Mouse (Mus musculus) kidney, embryonic 14.5 days (tissue): Measurements from ENCODE around the gene Tekt5. TPM values are rescaled to one million over a fixed set of nuclear protein-coding genes. Genes with fewer than 3 reads are reported as not detected.

Experiments used
- ATAC-seq: fragments of 200-750 bp; cut with Nextera tagmentation; 2 replicates; pipeline ENCODE4 v1.8.0; 2017; ENCODE audit warnings: moderate number of reproducible peaks, mild to moderate bottlenecking, moderate TSS enrichment, moderate library complexity; ENCODE audit not compliant: low FRiP score, low TSS enrichment
- H3K27ac ChIP-seq: fragments of 300-500 bp; sonication (generic); 2 replicates; pipeline ENCODE4 v1.5.1; 2014; ENCODE audit warnings: low read depth, mild to moderate bottlenecking, low read length, moderate library complexity, mixed read lengths
- H3K27me3 ChIP-seq: fragments of 300-500 bp; sonication (generic); 2 replicates; pipeline ENCODE4 v1.6.1; 2014; ENCODE audit warnings: mild to moderate bottlenecking, low read length; ENCODE audit not compliant: control insufficient read depth, insufficient read depth
- H3K36me3 ChIP-seq: fragments of 300-500 bp; sonication (generic); 2 replicates; pipeline ENCODE4 v1.6.1; 2014; ENCODE audit warnings: low read length, mixed read lengths; ENCODE audit not compliant: control insufficient read depth, insufficient read depth
- H3K4me1 ChIP-seq: fragments of 300-500 bp; sonication (generic); 2 replicates; pipeline ENCODE4 v1.6.1; 2014; ENCODE audit warnings: low read length, mixed read lengths; ENCODE audit not compliant: control insufficient read depth, insufficient read depth
- H3K4me2 ChIP-seq: fragments of 300-500 bp; sonication (generic); replicated peaks from 2 replicates; pipeline ENCODE4 v1.6.1; 2014; ENCODE audit warnings: low read depth, mild to moderate bottlenecking, low read length
- H3K4me3 ChIP-seq: fragments of 300-500 bp; sonication (generic); 2 replicates; pipeline ENCODE4 v1.5.1; 2014; ENCODE audit warnings: mild to moderate bottlenecking, low read length
- H3K9ac ChIP-seq: fragments of 300-500 bp; sonication (generic); 2 replicates; pipeline ENCODE4 v1.6.1; 2014; ENCODE audit warnings: low read depth, mild to moderate bottlenecking, low read length, moderate library complexity
- H3K9me3 ChIP-seq: fragments of 300-500 bp; sonication (generic); 2 replicates; pipeline ENCODE4 v1.6.1; 2016; ENCODE audit warnings: low read length; ENCODE audit not compliant: control insufficient read depth
- WGBS: fragments of 180-500 bp; shearing (Covaris S2); extraction: QIAGEN DNeasy Blood & Tissue Kit; methylation state at CpG from one replicate; pipeline ENCODE4 v1.1.7; 2014; 5-methylcytosine and 5-hydroxymethylcytosine counted together
- polyA plus RNA-seq: library from polyadenylated mRNA; unstranded; fragments of >200 nt; fragmentation: Nextera tagmentation; extraction: Ambion mirVana; gene quantifications from 2 replicates; pipeline ENCODE4 v1.2.1, GENCODE M21; 2014

The Tekt5 gene
- polyA plus RNA-seq, 1 experiment from 2014 or later, result 1.3 TPM

- peaks cover 87% of the 10 kb centered on the region for H3K36me3 ChIP-seq
- H3K4me3 ChIP-seq, result no peak overlapping the region
- 96% methylated on average over 9 of the region's 9 CpGs for WGBS
Observed at GRCm38 (mm10) chr16:10420447-10421054, 25.3 kb upstream of the Tekt5 start.

DNA sequence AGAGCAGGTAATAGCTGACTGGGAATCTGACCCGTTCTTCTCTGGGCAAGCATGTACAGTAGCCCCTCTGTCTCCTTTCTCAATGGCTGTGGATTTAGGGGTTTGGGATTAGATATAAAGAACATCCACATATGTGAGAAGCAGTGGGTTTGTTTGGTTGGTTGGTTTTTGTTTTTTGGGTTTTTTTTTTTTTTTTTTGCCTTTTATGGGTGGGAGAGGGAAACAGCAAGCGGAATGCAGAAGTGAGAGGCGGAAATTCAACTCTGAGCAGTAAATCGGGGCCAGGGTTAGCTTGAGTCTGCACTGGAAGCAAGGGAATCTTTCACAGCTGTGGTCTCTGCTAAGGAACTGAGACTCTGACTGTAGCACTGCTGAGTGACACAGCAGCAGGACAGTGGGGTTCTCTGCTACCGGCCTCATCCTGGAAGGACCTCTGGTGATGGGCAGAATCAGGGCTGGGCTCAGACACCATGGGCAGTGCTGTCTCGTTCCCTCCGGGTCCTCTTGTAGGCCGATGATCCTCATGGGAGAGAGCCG is 22.5 kb upstream of the Tekt5 start:
- no peak overlapping the region for H3K9ac ChIP-seq
- no peaks in the 10 kb centered on the region for H3K9me3 ChIP-seq
- whole genome bisulfite sequencing, result 94% methylated on average over 9 of the region's 9 CpGs
- H3K4me1 ChIP-seq, result peaks cover 2% of the 10 kb centered on the region; the same call in 1 of the 2 replicates
- ATAC-seq, result no peak
- H3K36me3 ChIP-seq, result peaks cover 83% of the 10 kb centered on the region
- no peak overlapping the region for H3K27ac ChIP-seq
- H3K4me2 ChIP-seq, result no peak overlapping the region
- no peaks in the 10 kb centered on the region for H3K27me3 ChIP-seq
- H3K4me3 ChIP-seq, result no peak overlapping the region

More at GRCm38 (mm10) chr16:10420447-10421054, 25.3 kb upstream of the Tekt5 start:
- H3K9me3 ChIP-seq, result no peaks in the 10 kb centered on the region
- H3K27ac ChIP-seq, result no peak overlapping the region
- H3K9ac ChIP-seq, result no peak overlapping the region
- no peak overlapping the region for H3K4me2 ChIP-seq
- no peak for ATAC-seq
- H3K27me3 ChIP-seq, result no peaks in the 10 kb centered on the region
- no peaks in the 10 kb centered on the region for H3K4me1 ChIP-seq

DNA sequence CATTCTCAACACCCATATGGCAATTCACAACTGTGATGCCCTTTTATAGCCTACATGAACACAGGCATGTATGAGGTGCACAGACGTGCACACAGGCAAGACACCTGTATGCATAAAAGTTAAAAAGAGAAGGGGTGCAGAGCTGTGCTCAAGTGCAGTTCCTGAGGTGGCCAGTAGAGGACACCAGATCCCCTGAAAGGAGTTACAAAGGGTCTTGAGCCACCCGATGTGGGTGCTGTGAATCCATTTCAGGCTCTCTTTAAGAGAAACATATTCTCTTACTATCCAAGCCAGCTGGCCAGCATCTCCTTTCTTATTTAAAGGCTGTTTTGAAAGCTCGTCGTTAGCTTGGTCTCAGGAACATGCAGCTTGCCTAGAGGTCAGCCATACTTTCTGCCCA is 21.6 kb upstream of the Tekt5 start:
- ATAC-seq, result no peak
- 95% methylated on average over 4 of the region's 4 CpGs for WGBS
- Histone ChIP-seq H3K27ac (no peak overlapping the region), H3K27me3 (no peaks in the 10 kb centered on the region), H3K36me3 (peaks cover 74% of the 10 kb centered on the region), H3K9ac (no peak overlapping the region), H3K4me3 (no peak overlapping the region), H3K4me2 (no peak overlapping the region), H3K9me3 (no peaks in the 10 kb centered on the region), H3K4me1 (peaks cover 8% of the 10 kb centered on the region)

- 79% methylated on average over 6 of the region's 6 CpGs for WGBS
- no peak overlapping the region for H3K4me3 ChIP-seq
- H3K4me1 ChIP-seq, result peaks cover 8% of the 10 kb centered on the region
- H3K9me3 ChIP-seq, result no peaks in the 10 kb centered on the region
- H3K36me3 ChIP-seq, result peaks cover 65% of the 10 kb centered on the region
- H3K27me3 ChIP-seq, result no peaks in the 10 kb centered on the region
- H3K4me2 ChIP-seq, result no peak overlapping the region
- H3K9ac ChIP-seq, result no peak overlapping the region
- ATAC-seq, result no peak
- H3K27ac ChIP-seq, result no peak overlapping the region
Observed at GRCm38 (mm10) chr16:10415976-10416375, 20.7 kb upstream of the Tekt5 start.

DNA sequence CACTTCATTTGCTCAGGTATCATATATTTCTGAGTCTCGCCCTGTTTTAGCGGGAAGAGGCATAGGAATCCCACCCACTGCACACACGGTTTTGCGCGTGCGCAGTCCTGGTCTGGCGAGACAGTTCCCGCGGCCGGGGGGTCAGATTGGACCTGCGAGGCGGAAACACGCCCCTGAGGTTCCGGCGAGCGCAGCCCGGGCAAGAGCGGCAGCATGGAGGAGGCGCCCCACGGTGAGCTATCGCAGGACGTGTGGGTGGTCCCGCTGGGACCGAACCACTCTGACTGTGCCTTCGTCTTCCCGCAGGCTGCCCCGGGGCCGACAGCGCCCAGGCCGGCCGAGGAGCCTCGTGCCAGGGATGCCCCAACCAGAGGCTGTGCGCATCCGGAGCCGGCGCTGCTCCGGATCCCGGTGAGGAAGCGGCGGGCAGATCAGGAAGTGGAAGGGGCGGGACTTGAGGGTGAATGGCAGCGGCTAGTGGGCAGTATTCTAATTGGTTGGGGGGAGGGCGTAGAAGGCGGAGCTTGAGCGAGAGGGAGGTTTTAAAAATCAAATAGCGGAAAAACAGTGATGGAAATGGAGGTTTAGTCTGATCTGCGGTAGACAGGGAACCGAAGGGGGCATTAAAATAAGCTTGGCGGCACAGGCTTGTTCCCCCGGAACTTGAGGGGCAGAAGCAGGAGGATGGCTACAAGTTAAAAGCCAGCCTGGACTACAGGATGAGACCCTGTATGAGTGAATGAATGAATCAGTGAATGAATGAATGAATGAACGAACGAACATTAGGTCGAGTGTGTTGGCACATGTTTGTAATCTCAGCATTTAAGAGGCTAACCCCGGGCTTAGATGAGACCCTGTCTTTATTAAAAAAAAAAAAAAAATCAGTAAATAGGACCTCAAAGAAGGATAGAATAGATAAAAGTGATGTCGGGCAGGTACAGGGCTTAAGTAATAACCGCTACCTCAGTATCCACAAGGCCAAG is 16.8 kb upstream of the Tekt5 start, which contains the start of gene Nubp1:
TSS of gene Nubp1 (plus strand) at position 185 of the 983 bp plus-strand sequence.
- WGBS, result 3% methylated on average over 56 of the region's 56 CpGs
- H3K36me3 ChIP-seq, result peaks cover 33% of the 10 kb centered on the region
- H3K4me3 ChIP-seq, result peak within 1 kb of the TSS; percentile 64
- peaks cover 10% of the 10 kb centered on the region for H3K4me1 ChIP-seq
- H3K27me3 ChIP-seq, result no peaks in the 10 kb centered on the region
- peak within 1 kb of the TSS; percentile 73 for H3K9ac ChIP-seq
- H3K27ac ChIP-seq, result peak within 1 kb of the TSS; percentile 84
- peak; percentile 95 for ATAC-seq
- H3K9me3 ChIP-seq, result no peaks in the 10 kb centered on the region
- peak within 1 kb of the TSS; percentile 74 for H3K4me2 ChIP-seq

DNA sequence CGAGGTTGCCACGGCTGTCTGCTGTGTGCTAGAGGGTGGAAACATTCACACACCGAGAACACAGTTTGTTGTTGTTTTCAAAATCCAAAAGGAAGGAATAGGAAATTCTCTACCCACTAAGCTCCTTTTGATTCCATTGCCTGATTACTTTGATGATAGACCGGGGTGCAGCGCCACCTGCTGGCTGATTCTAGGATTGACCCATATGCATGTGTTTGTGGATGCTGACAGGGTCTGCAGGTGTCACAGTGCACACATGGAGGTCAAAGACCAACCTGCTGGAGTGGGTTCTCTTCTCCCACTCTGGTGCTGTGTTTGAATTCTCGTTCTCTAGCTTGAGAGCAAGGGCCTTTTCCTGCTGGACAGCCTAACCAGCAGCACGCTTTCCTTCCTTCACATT is 3.9 kb upstream of the Tekt5 start:
- WGBS, result 34% methylated on average over 7 of the region's 7 CpGs
- Histone ChIP-seq H3K9me3 (no peaks in the 10 kb centered on the region), H3K4me1 (peaks cover 5% of the 10 kb centered on the region; the same call in 1 of the 2 replicates), H3K9ac (no peak overlapping the region), H3K4me3 (no peak overlapping the region), H3K27me3 (no peaks in the 10 kb centered on the region; the same call in 1 of the 2 replicates), H3K27ac (no peak overlapping the region), H3K4me2 (no peak overlapping the region), H3K36me3 (no peaks in the 10 kb centered on the region)
- peak; percentile 72; the same call in 1 of the 2 replicates for ATAC-seq

DNA sequence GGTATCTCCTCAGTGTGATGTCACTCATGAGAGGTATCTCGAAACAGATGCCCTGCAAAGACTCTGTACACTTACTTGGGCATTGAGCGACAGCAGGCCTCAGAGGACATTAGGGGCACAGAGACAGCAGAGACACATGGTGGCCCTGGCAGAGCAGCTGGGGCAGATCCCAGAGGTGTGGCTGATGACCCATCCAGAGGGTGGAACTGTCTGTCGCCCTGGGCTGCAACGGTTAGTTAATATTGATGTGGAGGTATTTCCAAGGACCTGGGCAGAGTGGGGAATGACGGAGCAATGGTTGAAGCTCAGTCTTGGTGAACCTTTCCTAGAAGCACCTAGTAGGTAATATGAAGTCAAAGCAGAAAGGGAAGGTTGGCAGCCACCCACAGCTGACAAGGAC is 3.5 kb upstream of the Tekt5 start:
- Histone ChIP-seq H3K4me1 (peaks cover 5% of the 10 kb centered on the region; the same call in 1 of the 2 replicates), H3K4me2 (no peak overlapping the region), H3K36me3 (no peaks in the 10 kb centered on the region), H3K27me3 (no peaks in the 10 kb centered on the region; the same call in 1 of the 2 replicates), H3K9me3 (no peaks in the 10 kb centered on the region), H3K4me3 (no peak overlapping the region), H3K9ac (no peak overlapping the region), H3K27ac (no peak overlapping the region)
- 66% methylated on average over 5 of the region's 5 CpGs for WGBS
- no peak for ATAC-seq

GRCm38 (mm10) chr16:10392587-10392986 is 2.7 kb downstream of the Tekt5 start:
- H3K9me3 ChIP-seq, result no peaks in the 10 kb centered on the region
- ATAC-seq, result no peak
- no peaks in the 10 kb centered on the region for H3K36me3 ChIP-seq
- no peak overlapping the region for H3K9ac ChIP-seq
- H3K27me3 ChIP-seq, result no peaks in the 10 kb centered on the region; the same call in 1 of the 2 replicates
- 80% methylated on average over 9 of the region's 9 CpGs for WGBS
- peaks cover 10% of the 10 kb centered on the region for H3K4me1 ChIP-seq
- no peak overlapping the region for H3K27ac ChIP-seq
- no peak overlapping the region for H3K4me2 ChIP-seq
- H3K4me3 ChIP-seq, result no peak overlapping the region
